Mouse (Mus musculus) G1E (cell line): ENCODE measurements around the gene Man1a.

Source experiments
- CTCF ChIP-seq: IDR thresholded peaks from 2 replicates; pipeline ENCODE4 v1.5.1; 2012; ENCODE audit warnings: low read depth, low read length, inconsistent platforms, mixed read lengths
- GATA1 ChIP-seq: IDR thresholded peaks from 2 replicates; pipeline ENCODE4 v1.6.1; 2012; ENCODE audit warnings: borderline replicate concordance, low read length, inconsistent platforms, mixed read lengths
- TAL1 ChIP-seq: conservative IDR thresholded peaks from 2 replicates; pipeline ENCODE4 v1.6.1; 2012; ENCODE audit warnings: low read depth, low read length, inconsistent platforms, mixed read lengths

DNA sequence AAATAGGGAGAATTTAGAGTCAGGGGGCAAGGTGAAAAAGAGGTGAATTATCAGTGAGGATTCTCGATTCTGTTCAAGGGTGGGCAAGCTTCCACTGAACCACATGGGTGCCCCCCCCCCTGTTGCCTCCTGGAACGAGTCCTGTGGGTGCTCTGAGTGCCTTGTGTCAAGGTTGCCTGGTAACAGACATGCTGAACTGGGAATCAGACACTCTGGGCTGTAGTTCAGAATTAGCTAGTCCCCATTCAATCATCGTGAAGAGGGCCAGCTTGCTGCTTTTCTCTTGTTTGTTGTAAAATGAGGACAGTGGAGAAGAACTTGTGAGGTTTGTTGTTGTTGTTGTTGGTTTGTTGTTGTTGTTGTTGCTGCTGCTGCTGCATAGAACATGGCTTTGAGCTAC, 92.3 kb downstream of the Man1a start:
- TF ChIP-seq CTCF, result no peak
- TF ChIP-seq GATA1, result no peak
- no peak for TF ChIP-seq TAL1
